Mouse (Mus musculus) left cerebral cortex, postnatal 10 days (tissue): ENCODE results near the gene Gm10722. TPM values are rescaled to one million over a fixed set of nuclear protein-coding genes. Genes with fewer than 3 reads are reported as not detected.
A peak's percentile ranks its signal among the peaks of the same experiment; 100 is the strongest.
"Not testable (repeated sequence)": the region's sequence is repeated elsewhere in the genome, so short reads cannot be mapped to it uniquely, and the experiment has no call there.

ENCODE experiments used
- DNase-seq, 2 experiments: peaks; one replicate each; pipeline ENCODE4 v3.0.0; 2021 to 2022; ENCODE audit warnings: low spot score in 2 of 2, mixed read lengths in 1 of 2; ENCODE audit errors: extremely low spot score in 1 of 2
- intact Hi-C: fragments of 180-260 bp; cut with DNase I; formaldehyde crosslinking; loops from one replicate; pipeline ENCODE4 v1.15.1; 2025
- microRNA-seq: library from miRNA; unstranded; fragments of <30 nt; microRNA quantifications from one replicate; pipeline ENCODE4 v1.2.0, GENCODE M21; 2022
- total RNA-seq, 2 experiments: library from RNA; stranded (reverse); gene quantifications; 2 replicates each; pipeline ENCODE4 v1.2.3; 2021

Gm10722 gene
- total RNA-seq, 2 experiments from 2014 or later, result not detected

DNA sequence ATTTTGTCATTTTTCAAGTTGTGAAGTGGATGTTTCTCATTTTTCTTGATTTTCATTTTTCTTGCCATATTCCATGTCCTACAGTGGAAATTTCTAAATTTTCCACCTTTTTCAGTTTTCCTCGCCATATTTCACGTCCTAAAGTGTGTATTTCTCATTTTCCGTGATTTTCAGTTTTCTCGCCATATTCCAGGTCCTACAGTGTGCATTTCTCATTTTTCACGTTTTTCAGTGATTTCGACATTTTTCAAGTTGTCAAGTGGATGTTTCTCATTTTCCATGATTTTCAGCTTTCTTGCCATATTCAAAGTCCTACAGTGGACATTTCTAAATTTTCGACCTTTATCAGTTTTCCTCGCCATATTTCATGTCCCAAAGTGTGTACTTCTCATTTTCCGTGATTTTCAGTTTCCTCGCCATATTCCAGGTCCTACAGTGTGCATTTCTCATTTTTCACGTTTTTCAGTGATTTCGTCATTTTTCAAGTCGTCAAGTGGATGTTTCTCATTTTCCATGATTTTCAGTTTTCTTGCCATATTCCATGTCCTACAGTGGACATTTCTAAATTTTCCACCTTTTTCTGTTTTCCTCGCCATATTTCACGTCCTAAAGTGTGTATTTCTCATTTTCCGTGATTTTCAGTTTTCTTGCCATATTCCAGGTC lies 23.4 kb downstream of the Gm10722 start:
- intact Hi-C loops, result not testable (repeated sequence)
- DNase-seq, result peak; percentile 25 to 85

DNA sequence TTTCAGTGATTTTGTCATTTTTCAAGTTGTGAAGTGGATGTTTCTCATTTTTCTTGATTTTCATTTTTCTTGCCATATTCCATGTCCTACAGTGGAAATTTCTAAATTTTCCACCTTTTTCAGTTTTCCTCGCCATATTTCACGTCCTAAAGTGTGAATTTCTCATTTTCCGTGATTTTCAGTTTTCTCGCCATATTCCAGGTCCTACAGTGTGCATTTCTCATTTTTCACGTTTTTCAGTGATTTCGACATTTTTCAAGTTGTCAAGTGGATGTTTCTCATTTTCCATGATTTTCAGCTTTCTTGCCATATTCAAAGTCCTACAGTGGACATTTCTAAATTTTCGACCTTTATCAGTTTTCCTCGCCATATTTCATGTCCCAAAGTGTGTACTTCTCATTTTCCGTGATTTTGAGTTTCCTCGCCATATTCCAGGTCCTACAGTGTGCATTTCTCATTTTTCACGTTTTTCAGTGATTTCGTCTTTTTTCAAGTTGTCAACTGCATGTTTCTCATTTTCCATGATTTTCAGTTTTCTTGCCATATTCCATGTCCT lies 24.3 kb downstream of the Gm10722 start, which contains the start of gene Gm10717:
TSS of gene Gm10717 (plus strand) at position 506 of the 556 bp plus-strand sequence.
- DNase-seq, result peak; percentile 31 to 40
- intact Hi-C loops, result not testable (repeated sequence)

GRCm38 (mm10) chr9:3025653-3026052 lies 24.9 kb downstream of the Gm10722 start:
- intact Hi-C loops, result not testable (repeated sequence)
- DNase-seq, result peak; percentile 33 to 85

GRCm38 (mm10) chr9:3026136-3026535 lies 25.4 kb downstream of the Gm10722 start:
- DNase-seq, intact Hi-C loops: not testable (repeated sequence)

- intact Hi-C loops, DNase-seq: not testable (repeated sequence)
Observed at GRCm38 (mm10) chr9:3026741-3027140, 26.0 kb downstream of the Gm10722 start.

DNA sequence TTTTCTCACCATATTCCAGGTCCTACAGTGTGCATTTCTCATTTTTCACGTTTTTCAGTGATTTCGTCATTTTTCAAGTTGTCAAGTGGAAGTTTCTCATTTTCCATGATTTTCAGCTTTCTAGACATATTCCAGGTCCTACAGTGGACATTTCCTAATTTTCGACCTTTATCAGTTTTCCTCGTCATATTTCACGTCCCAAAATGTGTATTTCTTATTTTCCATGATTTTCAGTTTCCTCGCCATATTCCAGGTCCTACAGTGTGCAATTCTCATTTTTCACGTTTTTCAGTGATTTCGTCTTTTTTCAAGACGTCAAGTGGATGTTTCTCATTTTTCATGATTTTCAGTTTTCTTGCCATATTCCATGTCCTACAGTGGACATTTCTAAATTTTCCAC lies 26.5 kb downstream of the Gm10722 start:
- intact Hi-C loops, DNase-seq: not testable (repeated sequence)

DNA sequence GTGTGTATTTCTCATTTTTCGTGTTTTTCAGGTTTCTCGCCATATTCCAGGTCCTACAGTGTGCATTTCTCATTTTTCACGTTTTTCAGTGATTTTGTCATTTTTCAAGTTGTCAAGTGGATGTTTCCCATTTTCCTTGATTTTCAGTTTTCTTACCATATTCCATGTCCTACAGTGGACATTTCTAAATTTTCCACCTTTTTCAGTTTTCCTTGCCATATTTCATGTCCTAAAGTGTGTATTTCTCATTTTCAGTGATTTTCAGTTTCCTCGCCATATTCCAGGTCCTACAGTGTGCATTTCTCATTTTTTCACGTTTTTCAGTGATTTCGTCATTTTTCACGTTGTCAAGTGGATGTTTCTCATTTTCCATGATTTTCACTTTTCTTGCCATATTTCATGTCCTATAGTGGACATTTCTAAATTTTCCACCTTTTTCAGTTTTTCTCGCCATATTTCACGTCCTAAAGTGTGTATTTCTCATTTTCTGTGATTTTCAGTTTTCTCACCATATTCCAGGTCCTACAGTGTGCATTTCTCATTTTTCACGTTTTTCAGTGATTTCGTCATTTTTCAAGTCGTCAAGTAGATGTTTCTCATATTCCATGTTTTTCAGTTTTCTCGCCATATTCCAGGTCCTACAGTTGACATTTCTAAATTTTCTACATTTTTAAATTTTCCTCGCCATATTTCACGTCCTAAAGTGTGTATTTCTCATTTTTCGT lies 28.7 kb downstream of the Gm10722 start:
- DNase-seq, result peak in 1 of 2 experiments; percentile 19
- intact Hi-C loops, result not testable (repeated sequence)

DNA sequence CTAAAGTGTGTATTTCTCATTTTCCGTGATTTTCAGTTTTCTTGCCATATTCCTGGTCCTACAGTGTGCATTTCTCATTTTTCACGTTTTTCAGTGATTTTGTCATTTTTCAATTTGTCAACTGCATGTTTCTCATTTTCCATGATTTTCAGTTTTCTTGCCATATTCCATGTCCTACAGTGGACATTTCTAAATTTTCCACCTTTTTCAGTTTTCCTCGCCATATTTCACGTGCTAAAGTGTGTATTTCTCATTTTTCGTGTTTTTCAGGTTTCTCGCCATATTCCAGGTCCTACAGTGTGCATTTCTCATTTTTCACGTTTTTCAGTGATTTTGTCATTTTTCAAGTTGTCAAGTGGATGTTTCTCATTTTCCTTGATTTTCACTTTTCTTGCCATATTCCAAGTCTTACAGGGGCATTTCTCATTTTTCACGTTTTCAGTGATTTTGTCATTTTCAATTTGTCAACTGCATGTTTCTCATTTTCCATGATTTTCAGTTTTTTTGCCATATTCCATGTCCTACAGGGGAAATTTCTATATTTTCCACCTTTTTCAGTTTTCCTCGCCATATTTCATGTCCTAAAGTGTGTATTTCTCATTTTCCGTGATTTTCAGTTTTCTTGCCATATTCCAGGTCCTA lies 30.1 kb downstream of the Gm10722 start:
- intact Hi-C loops, result not testable (repeated sequence)

DNA sequence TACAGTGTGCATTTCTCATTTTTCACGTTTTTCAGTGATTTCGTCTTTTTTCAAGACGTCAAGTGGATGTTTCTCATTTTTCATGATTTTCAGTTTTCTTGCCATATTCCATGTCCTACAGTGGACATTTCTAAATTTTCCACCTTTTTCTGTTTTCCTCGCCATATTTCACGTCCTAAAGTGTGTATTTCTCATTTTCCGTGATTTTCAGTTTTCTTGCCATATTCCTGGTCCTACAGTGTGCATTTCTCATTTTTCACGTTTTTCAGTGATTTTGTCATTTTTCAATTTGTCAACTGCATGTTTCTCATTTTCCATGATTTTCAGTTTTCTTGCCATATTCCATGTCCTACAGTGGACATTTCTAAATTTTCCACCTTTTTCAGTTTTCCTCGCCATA lies 33.6 kb downstream of the Gm10722 start, which contains the start of gene Gm17535:
TSS of gene Gm17535 (plus strand) at position 301 of the 400 bp plus-strand sequence.
- DNase-seq, intact Hi-C loops: not testable (repeated sequence)

More for the DNA sequence above, 30.1 kb downstream of the Gm10722 start:
- DNase-seq, result not testable (repeated sequence)

GRCm38 (mm10) chr9:3036577-3036976 lies 35.9 kb downstream of the Gm10722 start, which contains the start of gene Gm10715:
Gm10715 (plus strand) TSS chr9:3036877.
- intact Hi-C loops, DNase-seq: not testable (repeated sequence)

GRCm38 (mm10) chr9:3038161-3038560 lies 37.4 kb downstream of the Gm10722 start:
- DNase-seq, intact Hi-C loops: not testable (repeated sequence)

Small RNAs within 50 kb of the gene (microRNA-seq; reads per million reads assigned to microRNA genes)
- gene Mir101c, result not detected

Other genes with a start within 250 kb of the Gm10722 start
- gene Gm11168, start 2.4 kb downstream of the Gm10722 start, total RNA-seq, result not detected
- gene Gm10721, start 12.2 kb downstream of the Gm10722 start, total RNA-seq, result 1 to 10 TPM in 1 of 2 experiments, not detected in 1; 1.4 TPM
- gene Gm10720, start 14.7 kb downstream of the Gm10722 start, total RNA-seq, result not detected
- not detected for gene Gm10719, start 16.5 kb downstream of the Gm10722 start, total RNA-seq
- 1 to 10 TPM in 1 of 2 experiments, under 1 TPM in 1; 0.54 to 1.4 TPM for gene Gm10718, start 22.6 kb downstream of the Gm10722 start, total RNA-seq
- gene Gm10717, start 24.5 kb downstream of the Gm10722 start, total RNA-seq, result under 1 TPM in 1 of 2 experiments, not detected in 1; 0.73 TPM
- gene Gm17535, start 33.7 kb downstream of the Gm10722 start, total RNA-seq, result not detected
- gene Gm10715, start 36.0 kb downstream of the Gm10722 start, total RNA-seq, result not detected